Mouse (Mus musculus): ENCODE data around the gene Sphkap. TPM values are rescaled to one million over a fixed set of nuclear protein-coding genes. Genes with fewer than 3 reads are reported as not detected.

The Sphkap gene
- polyA plus RNA-seq, 1 experiment from 2014 or later = 0.41 TPM

DNA sequence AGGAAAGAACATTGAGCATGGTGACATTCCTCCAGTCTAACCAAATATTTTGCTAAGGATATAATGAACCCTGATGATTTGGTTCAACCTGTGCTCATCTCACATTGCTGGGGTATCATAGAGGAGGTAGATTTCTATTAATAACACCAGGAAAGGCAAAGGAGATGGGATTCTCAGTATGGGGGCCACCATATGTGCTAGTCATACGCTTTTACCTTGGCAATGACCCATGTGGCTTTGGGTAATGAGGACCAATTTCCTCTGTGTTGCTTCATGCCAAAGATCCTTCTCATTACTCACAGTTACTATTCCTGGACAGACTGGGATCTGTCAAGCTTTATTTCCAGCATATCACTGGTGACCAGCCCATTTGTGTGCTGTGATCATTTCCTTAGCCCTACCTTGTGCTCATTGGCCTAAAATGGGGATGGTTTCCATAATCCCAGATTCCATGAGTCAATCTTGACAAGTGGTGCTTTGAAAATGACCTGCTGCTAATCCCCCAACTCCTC is 159.7 kb downstream of the Sphkap start:
- no peak for DNase-seq (ENCODE audit: low spot score)
- H3K4me3 ChIP-seq = no peak overlapping the region
- H3K27me3 ChIP-seq (ENCODE audit: low read depth, poor library complexity, severe bottlenecking) = no peaks in the 10 kb centered on the region
- WGBS = 83% methylated on average over 1 of the region's 1 CpGs
- H3K36me3 ChIP-seq = no peaks in the 10 kb centered on the region
- H3K9me3 ChIP-seq (replicated peaks) = no peaks in the 10 kb centered on the region
- H3K4me1 ChIP-seq = no peaks in the 10 kb centered on the region
- no peak overlapping the region for H3K27ac ChIP-seq

DNA sequence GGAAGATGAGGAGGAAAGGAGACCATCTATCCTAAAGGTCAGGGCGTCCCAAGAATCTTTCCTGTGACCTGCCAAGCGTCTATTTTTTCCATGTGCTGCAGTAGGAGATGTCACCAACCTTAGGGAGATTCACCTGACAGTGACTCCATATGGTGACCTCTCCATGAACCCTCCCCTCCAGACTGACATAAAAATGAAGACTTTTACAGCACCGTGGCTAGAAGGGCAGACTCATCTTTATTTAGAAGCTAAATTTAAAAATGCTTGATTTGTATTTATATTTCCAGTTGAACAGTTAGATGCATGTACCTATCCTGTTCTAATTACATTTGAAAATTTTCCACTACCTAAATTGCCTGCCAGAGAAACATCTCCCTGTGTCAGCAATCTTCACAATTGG is 180.1 kb downstream of the Sphkap start:
- H3K9me3 ChIP-seq (replicated peaks) = no peaks in the 10 kb centered on the region
- 86% methylated on average over 3 of the region's 3 CpGs for WGBS
- no peaks in the 10 kb centered on the region for H3K36me3 ChIP-seq
- no peak for DNase-seq (ENCODE audit: low spot score)
- no peaks in the 10 kb centered on the region for H3K4me1 ChIP-seq
- H3K4me3 ChIP-seq = no peak overlapping the region
- no peak overlapping the region for H3K27ac ChIP-seq
- H3K27me3 ChIP-seq (ENCODE audit: low read depth, poor library complexity, severe bottlenecking) = no peaks in the 10 kb centered on the region

DNA sequence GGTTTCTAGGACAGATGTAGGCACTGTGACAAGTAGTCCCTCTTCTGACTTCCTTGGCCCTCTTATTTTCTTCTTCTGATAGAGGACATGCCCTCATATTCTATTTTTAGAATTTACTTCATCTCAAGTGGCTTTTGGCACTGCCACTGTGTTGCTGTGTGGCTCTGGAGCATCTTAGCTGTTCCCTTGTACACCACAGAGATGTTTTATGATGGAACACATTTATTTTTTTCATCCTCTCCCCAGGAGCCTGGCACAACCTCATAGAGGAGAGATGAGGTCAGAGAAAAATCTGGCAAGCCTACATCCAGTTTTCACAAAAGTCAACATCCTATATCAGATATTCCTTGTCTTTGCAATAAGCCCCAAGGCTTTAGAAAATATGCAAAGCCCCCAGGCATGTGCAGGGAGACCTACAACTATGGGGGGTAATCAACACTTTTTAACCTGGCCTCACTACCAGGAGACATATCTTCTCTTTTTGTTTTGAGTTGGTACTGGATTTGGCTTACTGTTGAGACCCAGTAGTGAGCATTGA is 183.5 kb downstream of the Sphkap start:
- H3K9me3 ChIP-seq (replicated peaks) = no peaks in the 10 kb centered on the region
- H3K36me3 ChIP-seq = no peaks in the 10 kb centered on the region
- no peaks in the 10 kb centered on the region for H3K27me3 ChIP-seq (ENCODE audit: low read depth, poor library complexity, severe bottlenecking)
- no peak for DNase-seq (ENCODE audit: low spot score)
- H3K27ac ChIP-seq = no peak overlapping the region
- no peak overlapping the region for H3K4me3 ChIP-seq
- no peaks in the 10 kb centered on the region for H3K4me1 ChIP-seq

DNA sequence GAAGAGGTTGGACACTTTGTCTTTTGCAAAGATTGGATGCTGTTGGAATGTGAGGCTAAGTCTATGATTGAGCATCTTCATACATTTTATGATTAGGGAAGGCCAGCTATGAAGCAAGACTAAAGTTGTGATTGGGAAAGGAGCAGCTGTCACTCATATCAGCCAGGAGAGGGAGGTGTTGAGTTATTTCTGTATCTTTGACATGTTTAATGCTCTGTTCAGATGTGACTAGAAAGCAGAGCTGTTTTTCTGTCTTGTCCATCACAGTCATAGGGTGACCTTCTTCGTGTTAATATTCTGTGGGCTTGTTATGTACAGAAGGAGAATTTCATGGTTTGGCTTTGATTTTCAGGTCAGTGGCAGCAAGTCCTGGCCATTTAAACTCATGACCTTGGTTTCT is 184.9 kb downstream of the Sphkap start:
- DNase-seq (ENCODE audit: low spot score) = no peak
- Histone ChIP-seq H3K4me3 (no peak overlapping the region), H3K9me3 (replicated peaks) (no peaks in the 10 kb centered on the region), H3K36me3 (no peaks in the 10 kb centered on the region), H3K27me3 (ENCODE audit: low read depth, poor library complexity, severe bottlenecking) (no peaks in the 10 kb centered on the region), H3K27ac (no peak overlapping the region), H3K4me1 (no peaks in the 10 kb centered on the region)
- WGBS = 78% methylated on average over 1 of the region's 1 CpGs

DNA sequence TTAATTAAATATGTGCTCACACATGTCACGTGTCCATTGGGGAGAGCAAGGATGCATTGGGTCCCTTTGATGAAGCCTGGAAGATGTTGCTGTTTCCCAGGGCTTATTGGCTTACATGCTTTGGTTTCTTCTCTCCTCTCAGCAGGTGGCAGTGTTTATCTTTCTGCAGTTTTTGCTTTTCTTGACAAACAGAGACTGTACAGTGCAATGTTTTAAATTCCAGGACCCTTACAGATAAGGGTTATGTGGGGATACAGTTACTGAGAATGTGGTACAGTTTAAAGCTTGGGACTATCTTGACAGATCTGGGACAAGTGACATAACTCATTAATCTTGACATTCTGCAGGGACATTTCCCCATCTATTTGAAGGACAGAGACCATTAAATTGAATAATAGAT is 189.7 kb downstream of the Sphkap start:
- Histone ChIP-seq H3K27ac (no peak overlapping the region), H3K36me3 (no peaks in the 10 kb centered on the region), H3K9me3 (replicated peaks) (no peaks in the 10 kb centered on the region), H3K4me3 (no peak overlapping the region), H3K27me3 (ENCODE audit: low read depth, poor library complexity, severe bottlenecking) (no peaks in the 10 kb centered on the region), H3K4me1 (no peaks in the 10 kb centered on the region)
- 67% methylated on average over 1 of the region's 1 CpGs for WGBS
- no peak for DNase-seq (ENCODE audit: low spot score)

DNA sequence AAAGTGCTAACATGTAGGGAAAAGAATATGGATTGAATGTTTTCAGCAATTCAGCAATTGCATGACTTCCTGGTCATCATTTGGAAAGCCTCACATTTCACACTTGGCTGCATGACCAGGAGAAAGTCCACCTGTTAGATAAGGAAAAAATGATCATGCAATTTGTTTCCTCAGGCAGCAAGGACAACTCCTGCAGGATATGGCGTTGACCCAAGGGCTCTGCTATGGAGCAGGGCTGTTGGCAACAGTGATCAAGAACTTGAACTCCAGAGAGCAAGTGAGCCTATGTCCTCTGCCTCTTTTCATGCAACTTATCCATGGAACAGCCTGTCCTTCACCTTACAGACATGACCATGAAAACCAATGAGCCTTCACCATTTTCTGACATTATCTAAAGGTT is 198.0 kb downstream of the Sphkap start:
- 88% methylated on average over 1 of the region's 1 CpGs for WGBS
- Histone ChIP-seq H3K27ac (no peak overlapping the region), H3K27me3 (ENCODE audit: low read depth, poor library complexity, severe bottlenecking) (no peaks in the 10 kb centered on the region), H3K36me3 (no peaks in the 10 kb centered on the region), H3K9me3 (replicated peaks) (no peaks in the 10 kb centered on the region), H3K4me1 (no peaks in the 10 kb centered on the region), H3K4me3 (no peak overlapping the region)
- no peak for DNase-seq (ENCODE audit: low spot score)

Other genes with a start within 250 kb of the Sphkap start
- gene Daw1, start 248.4 kb downstream of the Sphkap start, polyA plus RNA-seq (2016; fragmentation: Nextera tagmentation; extraction: Ambion mirVana) = not detected in 2 replicates

Data from limb, embryonic 10.5 days (tissue).